Mouse (Mus musculus): ENCODE data around the gene Spag6l. TPM values are rescaled to one million over a fixed set of nuclear protein-coding genes. Genes with fewer than 3 reads are reported as not detected.

Spag6l gene
- 1 to 10 TPM; 5.7 TPM for total RNA-seq (2023)

GRCm38 (mm10) chr16:16828757-16829615 is at the start of gene Spag6l:
Gene Spag6l (minus strand): TSS chr16:16829456.

GRCm38 (mm10) chr16:16870617-16871331 is 41.5 kb upstream of the Spag6l start, which contains the start of the genes Top3b and Vpreb1:
Gene Top3b (plus strand): TSS chr16:16870736.
Gene Vpreb1 (minus strand): TSS chr16:16870843.

GRCm38 (mm10) chr16:16863978-16864377 is 34.7 kb upstream of the Spag6l start, which contains the start of gene Igll1:
Gene Igll1 (minus strand): TSS chr16:16863985.

Other genes starting within 250 kb of the Spag6l start
- 100 to 1,000 TPM; 130 to 133 TPM for gene Fgd4, start 228.9 kb downstream of the Spag6l start, total RNA-seq (2023)
- not detected for gene Olfr19, start 153.1 kb downstream of the Spag6l start, total RNA-seq (2023)
- gene Igll1, start 34.5 kb upstream of the Spag6l start, total RNA-seq (2023) = 1 to 10 TPM; 2.9 to 6.1 TPM
- gene Top3b, start 41.3 kb upstream of the Spag6l start, total RNA-seq (2023) = 10 to 100 TPM; 80.2 to 90.9 TPM
- gene Vpreb1, start 41.4 kb upstream of the Spag6l start, total RNA-seq (2023) = 1 to 10 TPM; 2.2 to 4.7 TPM
- gene Ppm1f, start 67.0 kb upstream of the Spag6l start, total RNA-seq (2023) = 10 to 100 TPM in 1 of 2 experiments, 1 to 10 TPM in 1; 7.0 to 10.7 TPM
- gene Mapk1, start 153.9 kb upstream of the Spag6l start, total RNA-seq (2023) = 100 to 1,000 TPM in 1 of 2 experiments, 10 to 100 TPM in 1; 97.0 to 115 TPM
- under 1 TPM; 0.24 to 0.60 TPM for gene Ypel1, start 240.2 kb upstream of the Spag6l start, total RNA-seq (2023)